ENCODE assay signal across 29 mouse cellular contexts in genomic region chr3:53151607-53152006, GRCm38 (mm10).
A peak's percentile ranks its signal among the peaks of the same experiment; 100 is the strongest.
DNase-seq lines count a peak whose midpoint lies in the region; ATAC-seq and TF ChIP-seq lines count a peak whose summit lies in the region.
"Had no signal": no experiment of that assay in that cellular context is flagged by ENCODE, and none has a peak within 500 bp of the region (broad histone marks: within the 10 kb centered on the region; RNA-seq: fewer than 3 reads in every experiment).

No protein-coding gene starts in this region.

- peaks cover 16% of the 10 kb centered on the region; the same call in 1 of the 2 replicates for H3K9me3 ChIP-seq in hindbrain, embryonic 10.5 days
- 0 out of 2 replicates have a peak, but pooled peaks cover 8% of the 10 kb centered on the region for H3K9me3 ChIP-seq in hindbrain, embryonic 13.5 days
- H3K9me3 ChIP-seq: embryonic facial prominence, embryonic 10.5 days; embryonic facial prominence, embryonic 13.5 days; forebrain, embryonic 15.5 days; heart, embryonic 10.5 days had no signal

- 83% methylated on average over 1 of the region's 1 CpGs for WGBS in hindbrain, embryonic 10.5 days
- 57% methylated on average over 1 of the region's 1 CpGs for WGBS in hindbrain, embryonic 13.5 days

- H3K4me2 ChIP-seq in hindbrain, embryonic 13.5 days = no peak overlapping the region
- no peak overlapping the region for H3K4me2 ChIP-seq in myocyte (ENCODE audit: low read depth)
- H3K4me2 ChIP-seq: embryonic facial prominence, embryonic 13.5 days; forebrain, embryonic 12.5 days; forebrain, embryonic 15.5 days; heart, embryonic 13.5 days; hindbrain, embryonic 14.5 days had no signal

- H3K79me2 ChIP-seq in myocyte (ENCODE audit: control insufficient read depth, insufficient read depth) = no peaks in the 10 kb centered on the region

- H3K9ac ChIP-seq in hindbrain, embryonic 13.5 days = no peak overlapping the region
- H3K9ac ChIP-seq: embryonic facial prominence, embryonic 13.5 days; forebrain, embryonic 12.5 days; forebrain, embryonic 15.5 days; heart, embryonic 13.5 days; hindbrain, embryonic 14.5 days had no signal

- H3K4me3 ChIP-seq in hindbrain, embryonic 10.5 days = no peak overlapping the region
- H3K4me3 ChIP-seq in hindbrain, embryonic 13.5 days = no peak overlapping the region
- H3K4me3 ChIP-seq in myocyte = no peak overlapping the region
- H3K4me3 ChIP-seq: embryonic facial prominence, embryonic 10.5 days; embryonic facial prominence, embryonic 13.5 days; erythroblast, embryonic 14.5 days; forebrain, embryonic 12.5 days; forebrain, embryonic 15.5 days; heart, adult 2 months; heart, embryonic 10.5 days; heart, embryonic 13.5 days had no signal

- H3K36me3 ChIP-seq in hindbrain, embryonic 10.5 days = no peaks in the 10 kb centered on the region; the same call in 1 of the 2 replicates
- no peaks in the 10 kb centered on the region for H3K36me3 ChIP-seq in hindbrain, embryonic 13.5 days
- H3K36me3 ChIP-seq in myocyte (ENCODE audit: control insufficient read depth, insufficient read depth) = no peaks in the 10 kb centered on the region
- H3K36me3 ChIP-seq: embryonic facial prominence, embryonic 10.5 days; embryonic facial prominence, embryonic 13.5 days; forebrain, embryonic 12.5 days; forebrain, embryonic 15.5 days; heart, embryonic 10.5 days had no signal

- no peaks in the 10 kb centered on the region for H3K4me1 ChIP-seq in hindbrain, embryonic 10.5 days (replicated peaks)
- no peaks in the 10 kb centered on the region for H3K4me1 ChIP-seq in hindbrain, embryonic 13.5 days (replicated peaks)
- H3K4me1 ChIP-seq: embryonic facial prominence, embryonic 10.5 days; embryonic facial prominence, embryonic 13.5 days; forebrain, embryonic 12.5 days; forebrain, embryonic 15.5 days had no signal

- 0 out of 2 replicates have a peak overlapping the region, but pooled peaks have one; percentile 29 for H3K27ac ChIP-seq in hindbrain, embryonic 10.5 days
- H3K27ac ChIP-seq in hindbrain, embryonic 13.5 days = no peak overlapping the region
- H3K27ac ChIP-seq: embryonic facial prominence, embryonic 10.5 days; embryonic facial prominence, embryonic 13.5 days; forebrain, embryonic 12.5 days; forebrain, embryonic 15.5 days; heart, adult 2 months; heart, embryonic 10.5 days; heart, embryonic 13.5 days; hindbrain, embryonic 14.5 days; hindbrain, postnatal 0 days had no signal

- peak; percentile 21 for DNase-seq in cerebellum, adult 11-12 months
- DNase-seq in cerebellum, postnatal 4 days (ENCODE audit: low spot score in 2 of 2) = no peak
- DNase-seq in hindbrain, embryonic 10.5 days (ENCODE audit: low spot score) = no peak
- peak; percentile 52 for DNase-seq in 3134 (ENCODE audit: extremely low read depth, insufficient read length, low spot score)
- no peak for DNase-seq in embryo, embryonic 10.5 days (ENCODE audit: low spot score)
- DNase-seq: adrenal gland, adult 8-10 months; adrenal gland, postnatal 36 days; B cell, adult 2 months; cerebellum, adult 9-10 months; cerebellum, postnatal 14 days; embryo, embryonic 11 days; gastrocnemius, postnatal 25 days; heart, adult 2 months; heart, postnatal 14 days had no signal

- no peaks in the 10 kb centered on the region for H3K27me3 ChIP-seq in hindbrain, embryonic 10.5 days (ENCODE audit: insufficient read depth, poor library complexity, severe bottlenecking)
- no peaks in the 10 kb centered on the region for H3K27me3 ChIP-seq in hindbrain, embryonic 13.5 days
- no peaks in the 10 kb centered on the region for H3K27me3 ChIP-seq in myocyte (ENCODE audit: control insufficient read depth, insufficient read depth, insufficient read length)
- H3K27me3 ChIP-seq: embryonic facial prominence, embryonic 13.5 days; forebrain, embryonic 12.5 days; forebrain, embryonic 15.5 days; heart, embryonic 13.5 days had no signal

- H3ac ChIP-seq in myocyte (ENCODE audit: control insufficient read depth, insufficient read length) = no peak overlapping the region

- no peak for TF ChIP-seq POLR2A in myocyte (IDR thresholded peaks at IDR 0.05; ENCODE audit: insufficient read length, low read depth)

- ATAC-seq in hindbrain, embryonic 13.5 days (ENCODE audit: low FRiP score) = no peak
- ATAC-seq: activated CD4-positive, CD25-positive, alpha-beta regulatory T cell, adult 4 months; CD4-positive, CD25-positive, alpha-beta regulatory T cell, adult 4 months; forebrain, embryonic 15.5 days; hindbrain, postnatal 0 days; inflammation-experienced regulatory T-cells, adult 6 months; intestine, embryonic 16.5 days had no signal

TF ChIP-seq in myocyte, 11 proteins besides CTCF, POLR2A, EP300 and RAD21:
- peak in 2 of 3 experiments; percentile 86 to 95 for TF ChIP-seq MYOD1 (IDR thresholded peaks at IDR 0.05; ENCODE audit: control insufficient read depth in 1 of 3, insufficient read length in 2 of 3, low read depth in 2 of 3)
- peak; percentile 23 to 85 (median 83) for TF ChIP-seq MYOG (IDR thresholded peaks at IDR 0.05; ENCODE audit: control insufficient read depth in 1 of 3, insufficient read depth in 1 of 3, insufficient read length in 2 of 3, low read depth in 2 of 3)
- no peak for TF ChIP-seq SRF (IDR thresholded peaks at IDR 0.05; ENCODE audit: control insufficient read depth, insufficient read length, low read depth)
- peak; percentile 95 for TF ChIP-seq TCF3 (IDR thresholded peaks at IDR 0.05; ENCODE audit: insufficient read length, low read depth)
- TF ChIP-seq TCF12 (IDR thresholded peaks at IDR 0.05; ENCODE audit: insufficient read depth, poor library complexity, severe bottlenecking) = peak; percentile 77
TF ChIP-seq in myocyte: peak in this region for 4.

Comparison
In these comparisons a context has a peak if more than half of its experiments do, and no peak if none do; other contexts are left out.
1. DNase-seq: peak in cerebellum, adult 11-12 months (single experiment) and 3134 (single experiment); none in cerebellum, postnatal 4 days (0 of 2), hindbrain, embryonic 10.5 days (single experiment) and embryo, embryonic 10.5 days (single experiment).